Mouse (Mus musculus): ENCODE data around the gene Gm17509. TPM values are rescaled to one million over a fixed set of nuclear protein-coding genes. Genes with fewer than 3 reads are reported as not detected.

Gm17509 gene
- total RNA-seq, 2 experiments from 2014 or later, result 1.4 to 1.9 TPM

- no peak for TF ChIP-seq CTCF (IDR thresholded peaks at IDR 0.05)
- no peak overlapping the region for H3K27ac ChIP-seq
- DNase-seq (ENCODE audit: extremely low spot score in 1 of 2, low spot score in 2 of 2), result no peak
- intact Hi-C loops (cut with DNase I), result no loop called here
- H3K4me3 ChIP-seq, result no peak overlapping the region
These were observed 4.7 kb upstream of the Gm17509 start for GRCm38 (mm10) chr13:117225561-117225960.

- DNase-seq (ENCODE audit: extremely low spot score in 1 of 2, low spot score in 2 of 2), result no peak
- intact Hi-C loops (cut with DNase I), result no loop called here
- Histone ChIP-seq H3K4me3 (no peak overlapping the region), H3K27ac (no peak overlapping the region)
- TF ChIP-seq CTCF (IDR thresholded peaks at IDR 0.05), result no peak
These were observed 4.0 kb upstream of the Gm17509 start for GRCm38 (mm10) chr13:117224901-117225300.

DNA sequence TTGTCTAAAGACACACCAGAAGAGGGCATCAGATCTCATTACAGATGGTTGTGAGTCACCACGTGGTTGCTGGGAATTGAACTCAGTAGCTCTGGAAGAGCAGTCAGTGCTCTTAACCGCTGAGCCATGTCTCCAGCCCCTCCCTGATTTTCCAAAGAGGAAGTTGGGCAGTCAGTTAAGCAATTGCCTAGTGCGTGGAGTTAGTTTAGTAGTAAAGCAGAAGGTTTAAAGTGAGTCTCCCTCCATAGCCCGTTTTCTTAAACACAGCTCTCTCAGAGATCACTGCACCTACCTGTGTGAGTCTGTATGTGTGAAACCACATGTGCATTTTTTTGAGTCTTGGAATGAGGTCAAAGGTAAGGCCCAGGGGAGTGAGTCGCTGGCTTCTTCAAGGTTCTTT is 2.2 kb upstream of the Gm17509 start:
- DNase-seq (ENCODE audit: extremely low spot score in 1 of 2, low spot score in 2 of 2), result no peak
- no peak overlapping the region for H3K27ac ChIP-seq
- intact Hi-C loops (cut with DNase I), result no loop called here
- no peak overlapping the region for H3K4me3 ChIP-seq
- TF ChIP-seq CTCF (IDR thresholded peaks at IDR 0.05), result no peak

GRCm38 (mm10) chr13:117219871-117220500 is 889 bp downstream of the Gm17509 start:
- intact Hi-C loops (cut with DNase I), result no loop called here
- peak overlapping the region; percentile 91 for H3K27ac ChIP-seq
- peak overlapping the region; percentile 55 for H3K4me3 ChIP-seq
- TF ChIP-seq CTCF (IDR thresholded peaks at IDR 0.05), result no peak
- no peak for DNase-seq (ENCODE audit: extremely low spot score in 1 of 2, low spot score in 2 of 2)

DNA sequence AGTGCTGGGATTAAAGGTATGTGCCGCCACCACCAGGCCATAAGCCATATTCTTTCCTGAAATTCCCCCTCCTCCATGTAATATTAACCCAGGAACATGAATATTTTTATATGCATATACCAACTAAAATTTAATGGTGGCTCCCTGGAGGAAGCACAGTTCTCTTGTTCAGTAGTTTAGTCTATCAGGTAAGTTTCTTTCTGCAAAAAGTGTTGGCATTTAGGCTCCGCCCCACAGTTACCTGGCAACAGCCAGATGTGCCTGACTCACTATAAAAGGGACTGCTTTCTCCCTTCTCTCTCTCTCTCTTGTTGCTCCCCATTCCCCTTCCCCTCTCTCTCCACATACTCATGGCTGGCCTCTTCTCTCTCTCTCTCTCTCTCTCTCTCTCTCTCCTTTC is 2.8 kb downstream of the Gm17509 start:
- Histone ChIP-seq H3K4me3 (no peak overlapping the region), H3K27ac (no peak overlapping the region)
- TF ChIP-seq CTCF (IDR thresholded peaks at IDR 0.05), result no peak
- DNase-seq (ENCODE audit: extremely low spot score in 1 of 2, low spot score in 2 of 2), result no peak
- intact Hi-C loops (cut with DNase I), result no loop called here

DNA sequence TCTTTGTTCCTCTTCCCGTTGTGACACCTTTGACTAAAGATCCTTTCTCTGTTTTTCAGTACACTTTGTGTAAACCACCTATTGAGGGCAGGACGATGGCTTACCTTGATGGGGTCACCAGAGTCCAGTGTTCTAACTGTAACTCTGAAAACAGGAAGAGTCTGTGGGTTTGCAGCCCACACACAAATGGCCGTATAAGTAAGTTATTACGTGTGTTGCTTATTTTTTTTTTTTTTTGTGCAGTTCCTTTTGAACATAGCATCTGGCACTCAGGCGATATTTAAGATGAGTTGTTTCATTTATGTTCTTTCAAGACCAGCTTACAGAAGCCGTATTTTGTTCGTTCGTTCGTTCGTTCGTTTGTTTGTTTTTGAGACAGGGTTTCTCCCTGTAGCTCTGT is 3.3 kb downstream of the Gm17509 start:
- no peak for TF ChIP-seq CTCF (IDR thresholded peaks at IDR 0.05)
- intact Hi-C loops (cut with DNase I), result no loop called here
- Histone ChIP-seq H3K27ac (no peak overlapping the region), H3K4me3 (no peak overlapping the region)
- no peak for DNase-seq (ENCODE audit: extremely low spot score in 1 of 2, low spot score in 2 of 2)

GRCm38 (mm10) chr13:117216752-117217363 is 4.0 kb downstream of the Gm17509 start:
- intact Hi-C loops (cut with DNase I), result no loop called here
- DNase-seq (ENCODE audit: extremely low spot score in 1 of 2, low spot score in 2 of 2), result no peak
- H3K27ac ChIP-seq, result no peak overlapping the region
- TF ChIP-seq CTCF (IDR thresholded peaks at IDR 0.05), result no peak
- H3K4me3 ChIP-seq, result no peak overlapping the region

DNA sequence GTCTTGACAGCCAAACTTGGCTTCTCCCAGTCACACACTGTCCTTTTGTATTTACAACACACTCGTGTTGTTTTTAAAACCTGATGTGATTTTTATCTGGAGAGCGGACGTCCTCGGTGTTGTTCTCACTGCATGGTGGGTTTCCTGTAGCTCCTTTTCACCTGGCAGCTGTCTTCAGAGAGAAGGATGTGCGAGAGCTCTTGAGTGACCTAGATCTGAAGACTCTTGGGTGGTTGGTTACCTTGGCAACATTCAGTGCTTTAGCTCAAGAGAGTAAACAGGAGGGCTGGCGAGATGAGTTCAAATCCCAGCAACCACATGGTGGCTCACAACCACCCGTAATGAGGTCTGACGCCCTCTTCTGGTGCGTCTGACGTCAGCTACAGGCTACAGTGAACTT is 4.7 kb downstream of the Gm17509 start:
- no peak overlapping the region for H3K4me3 ChIP-seq
- TF ChIP-seq CTCF (IDR thresholded peaks at IDR 0.05), result no peak
- DNase-seq (ENCODE audit: extremely low spot score in 1 of 2, low spot score in 2 of 2), result no peak
- intact Hi-C loops (cut with DNase I), result no loop called here
- no peak overlapping the region for H3K27ac ChIP-seq

GRCm38 (mm10) chr13:117215481-117215880 is 5.4 kb downstream of the Gm17509 start:
- TF ChIP-seq CTCF (IDR thresholded peaks at IDR 0.05), result no peak
- intact Hi-C loops (cut with DNase I), result no loop called here
- no peak overlapping the region for H3K4me3 ChIP-seq
- no peak overlapping the region for H3K27ac ChIP-seq
- no peak for DNase-seq (ENCODE audit: extremely low spot score in 1 of 2, low spot score in 2 of 2)

- intact Hi-C loops (cut with DNase I), result no loop called here
These were observed 9.4 kb downstream of the Gm17509 start for GRCm38 (mm10) chr13:117211386-117211875.

DNA sequence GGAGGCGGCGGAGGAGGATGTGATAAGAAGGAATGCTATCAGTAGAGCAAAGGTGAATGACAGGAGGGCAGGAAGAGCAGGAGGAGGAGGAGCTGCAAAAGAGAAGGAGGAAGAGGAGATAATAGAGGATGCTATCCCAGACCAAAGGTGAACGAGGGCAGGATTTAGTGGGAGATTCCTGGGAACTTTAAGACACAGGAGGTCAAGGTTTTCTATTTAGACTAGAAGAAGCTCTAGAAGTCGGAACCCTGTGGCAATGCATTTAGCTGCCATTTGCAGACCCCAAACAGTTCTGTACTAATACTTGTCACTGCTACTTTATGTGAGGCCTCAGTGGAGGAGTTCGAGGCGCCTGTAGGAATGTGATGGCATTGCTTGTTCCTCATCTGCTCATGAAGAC is 12.6 kb downstream of the Gm17509 start, which contains the start of gene Emb:
Gene Emb (plus strand): TSS at position 301 of the 400 bp plus-strand sequence.
- intact Hi-C loops (cut with DNase I), result no loop called here
- TF ChIP-seq CTCF (IDR thresholded peaks at IDR 0.05), result no peak
- H3K4me3 ChIP-seq, result no peak within 1 kb of the TSS
- H3K27ac ChIP-seq, result no peak within 1 kb of the TSS
- DNase-seq (ENCODE audit: extremely low spot score in 1 of 2, low spot score in 2 of 2), result no peak

More at GRCm38 (mm10) chr13:117211386-117211875, 9.4 kb downstream of the Gm17509 start:
- no peak for TF ChIP-seq CTCF (IDR thresholded peaks at IDR 0.05)
- no peak overlapping the region for H3K27ac ChIP-seq
- no peak overlapping the region for H3K4me3 ChIP-seq
- DNase-seq (ENCODE audit: extremely low spot score in 1 of 2, low spot score in 2 of 2), result no peak

DNA sequence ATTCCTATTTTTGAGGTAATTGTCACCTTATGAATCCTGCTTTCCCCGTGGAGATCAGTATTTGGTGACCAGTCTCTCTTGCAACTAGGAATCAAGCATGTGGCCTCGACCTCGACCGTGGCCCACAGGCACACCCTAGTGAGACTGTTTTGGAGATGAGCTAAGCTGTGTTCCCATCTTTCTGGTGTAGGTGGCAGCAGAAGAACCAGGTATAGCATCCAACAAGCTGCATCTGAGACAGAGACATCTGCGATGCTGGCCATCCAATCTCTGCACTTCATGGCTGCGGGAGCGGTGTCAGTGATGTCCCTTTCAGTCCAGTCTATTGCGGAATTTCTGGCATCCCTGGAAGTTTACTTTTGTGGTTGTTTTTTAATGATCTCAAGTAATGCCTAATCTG is 14.8 kb downstream of the Gm17509 start:
- no peak for DNase-seq (ENCODE audit: extremely low spot score in 1 of 2, low spot score in 2 of 2)
- Histone ChIP-seq H3K4me3 (no peak overlapping the region), H3K27ac (no peak overlapping the region)
- no peak for TF ChIP-seq CTCF (IDR thresholded peaks at IDR 0.05)
- intact Hi-C loops (cut with DNase I), result no loop called here

- no peak for DNase-seq (ENCODE audit: extremely low spot score in 1 of 2, low spot score in 2 of 2)
- TF ChIP-seq CTCF (IDR thresholded peaks at IDR 0.05), result no peak
- no peak overlapping the region for H3K27ac ChIP-seq
- no peak overlapping the region for H3K4me3 ChIP-seq
- intact Hi-C loops (cut with DNase I), result no loop called here
These were observed 16.2 kb downstream of the Gm17509 start for GRCm38 (mm10) chr13:117204685-117205084.
